Mouse (Mus musculus): ENCODE results near the gene Catsperd.

DNA sequence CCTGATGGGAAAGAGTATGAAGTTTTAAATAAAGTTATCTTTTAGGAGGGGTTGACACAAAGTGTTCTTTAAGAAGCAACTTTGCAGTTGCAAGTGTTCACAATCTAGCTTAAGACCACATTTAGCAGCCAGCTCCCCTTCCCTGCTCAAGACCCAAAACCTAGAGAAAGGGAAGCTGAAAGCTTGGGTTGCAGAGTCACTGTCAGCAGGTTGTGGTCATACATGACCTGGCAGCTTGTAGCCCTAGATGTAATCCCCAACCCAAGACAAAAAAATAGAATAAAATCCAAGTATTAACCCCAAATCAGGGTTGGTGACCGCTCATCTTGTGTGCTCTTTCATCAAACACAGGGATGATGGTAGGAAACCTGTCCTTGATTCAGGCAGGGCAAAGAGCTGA, 44.9 kb upstream of the Catsperd start:
- TF ChIP-seq CTCF (IDR thresholded peaks at IDR 0.05; ENCODE audit: low read depth, low read length): no peak
- no peak for TF ChIP-seq GATA1 (IDR thresholded peaks at IDR 0.05; ENCODE audit: borderline replicate concordance, low read length)

Measured in G1E (cell line).